Mouse (Mus musculus) midbrain, embryonic 13.5 days (tissue): Measurements from ENCODE around the gene Gcc1. TPM values are rescaled to one million over a fixed set of nuclear protein-coding genes. Genes with fewer than 3 reads are reported as not detected.

Experiments used
- ATAC-seq: fragments of 200-750 bp; cut with Nextera tagmentation; 2 replicates; pipeline ENCODE4 v1.8.0; 2017; ENCODE audit warnings: mild to moderate bottlenecking, moderate TSS enrichment, moderate library complexity
- H3K27ac ChIP-seq: fragments of 300-500 bp; sonication (generic); 2 replicates; pipeline ENCODE4 v1.5.1; 2015; ENCODE audit warnings: inconsistent platforms, mild to moderate bottlenecking, moderate library complexity
- H3K27me3 ChIP-seq: fragments of 300-500 bp; sonication (generic); 2 replicates; pipeline ENCODE4 v1.6.1; 2015; ENCODE audit warnings: mild to moderate bottlenecking, inconsistent platforms
- H3K36me3 ChIP-seq: fragments of 300-500 bp; sonication (generic); 2 replicates; pipeline ENCODE4 v1.6.1; 2015; ENCODE audit warnings: mild to moderate bottlenecking, inconsistent platforms
- H3K4me1 ChIP-seq: fragments of 300-500 bp; sonication (generic); replicated peaks from 2 replicates; pipeline ENCODE4 v1.6.1; 2015; ENCODE audit warnings: inconsistent platforms
- H3K4me2 ChIP-seq: fragments of 300-500 bp; sonication (generic); replicated peaks from 2 replicates; pipeline ENCODE4 v1.6.1; 2015; ENCODE audit warnings: moderate library complexity, mild to moderate bottlenecking, inconsistent platforms
- H3K4me3 ChIP-seq: fragments of 300-500 bp; sonication (generic); replicated peaks from 2 replicates; pipeline ENCODE4 v1.5.1; 2015; ENCODE audit warnings: mild to moderate bottlenecking, inconsistent platforms
- H3K9ac ChIP-seq: fragments of 300-500 bp; sonication (generic); replicated peaks from 2 replicates; pipeline ENCODE4 v1.6.1; 2015; ENCODE audit warnings: mild to moderate bottlenecking, inconsistent platforms
- H3K9me3 ChIP-seq: fragments of 300-500 bp; sonication (generic); 2 replicates; pipeline ENCODE4 v1.6.1; 2016; ENCODE audit warnings: mild to moderate bottlenecking, inconsistent platforms
- WGBS: fragments of 180-500 bp; shearing (Covaris S2); methylation state at CpG from one replicate; pipeline ENCODE4 v1.1.7; 2015; 5-methylcytosine and 5-hydroxymethylcytosine counted together
- polyA plus RNA-seq: library from polyadenylated mRNA; unstranded; fragments of >200 nt; fragmentation: Nextera tagmentation; extraction: Ambion mirVana; gene quantifications from 2 replicates; pipeline ENCODE4 v1.2.1, GENCODE M21; 2015

Gcc1 gene
- 13.2 and 14.2 TPM in 2 replicates for polyA plus RNA-seq

DNA sequence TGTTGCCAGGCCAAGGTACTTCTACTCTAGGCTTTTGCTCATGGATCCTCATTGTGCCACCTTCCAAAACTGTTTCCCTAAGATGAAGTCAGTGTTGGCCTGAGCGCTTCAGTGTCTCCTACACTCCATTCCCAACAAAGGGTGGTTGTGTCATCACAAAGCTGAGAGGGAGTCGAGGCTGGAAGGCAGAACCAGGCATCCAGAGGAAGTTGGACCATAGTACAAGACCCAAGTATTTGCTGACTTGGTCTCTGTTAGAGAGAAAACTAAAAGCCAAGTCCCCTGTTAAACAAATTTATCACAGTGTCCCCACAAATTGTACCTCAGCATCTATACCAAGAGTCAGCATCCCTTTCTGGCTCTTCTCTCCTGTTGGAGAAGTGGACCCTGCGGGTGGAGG lies at the start of gene Gcc1:
Gene Gcc1, minus strand, starts transcription at position 101 of the 400 bp plus-strand sequence.
- H3K4me2 ChIP-seq, result no peak within 1 kb of the TSS
- H3K4me3 ChIP-seq, result no peak within 1 kb of the TSS
- no peaks in the 10 kb centered on the region for H3K9me3 ChIP-seq
- ATAC-seq, result no peak
- H3K4me1 ChIP-seq, result peaks cover 21% of the 10 kb centered on the region
- H3K27ac ChIP-seq, result no peak within 1 kb of the TSS
- no peaks in the 10 kb centered on the region for H3K27me3 ChIP-seq
- H3K36me3 ChIP-seq, result peaks cover 24% of the 10 kb centered on the region
- 88% methylated on average over 3 of the region's 3 CpGs for WGBS
- no peak within 1 kb of the TSS for H3K9ac ChIP-seq

DNA sequence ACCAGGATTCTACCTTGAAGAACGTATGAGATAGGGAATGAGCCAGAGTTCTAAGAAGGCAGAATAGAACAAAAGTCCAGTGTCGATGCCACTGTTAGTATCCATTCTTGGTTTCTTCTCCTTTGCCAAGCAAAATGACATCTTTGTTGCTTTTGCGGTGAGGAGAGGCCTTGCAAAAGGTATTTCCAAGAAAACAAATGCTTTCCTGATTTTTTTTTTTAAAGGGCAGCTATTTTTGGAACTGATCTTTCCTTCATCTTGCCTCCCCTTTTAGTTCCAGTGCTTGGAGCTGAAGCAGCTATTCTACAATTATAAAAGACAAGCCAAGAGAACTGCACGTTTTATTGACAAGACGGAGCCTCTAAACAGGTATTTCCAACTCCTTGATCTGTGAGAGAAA lies 46.6 kb upstream of the Gcc1 start, which contains the start of gene Snd1:
Gene Snd1, plus strand, starts transcription at position 301 of the 400 bp plus-strand sequence.
- H3K4me2 ChIP-seq, result no peak within 1 kb of the TSS
- H3K27me3 ChIP-seq, result no peaks in the 10 kb centered on the region
- no peaks in the 10 kb centered on the region for H3K36me3 ChIP-seq
- no peaks in the 10 kb centered on the region for H3K9me3 ChIP-seq
- H3K4me3 ChIP-seq, result no peak within 1 kb of the TSS
- no peak for ATAC-seq
- no peak within 1 kb of the TSS for H3K9ac ChIP-seq
- peaks cover 6% of the 10 kb centered on the region for H3K4me1 ChIP-seq
- 85% methylated on average over 5 of the region's 5 CpGs for WGBS
- no peak within 1 kb of the TSS for H3K27ac ChIP-seq

DNA sequence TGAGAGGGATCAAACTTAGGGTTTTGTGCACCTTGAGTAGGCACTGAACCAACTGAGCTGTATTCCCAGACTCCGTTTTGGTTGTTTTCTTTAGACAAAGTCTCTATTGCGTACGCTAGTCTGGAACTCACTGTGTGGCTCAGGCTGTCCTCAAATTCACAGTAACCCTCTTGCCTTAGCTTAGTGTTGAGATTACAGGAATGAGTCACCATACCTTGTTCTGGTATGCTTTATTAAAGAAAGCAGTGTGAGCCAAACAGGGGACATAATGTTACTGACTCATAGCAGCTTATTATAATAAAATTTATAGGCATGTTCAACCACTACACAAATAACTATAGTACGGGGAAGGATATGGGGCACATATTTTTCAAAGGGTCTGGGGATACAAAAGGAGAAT lies 46.0 kb upstream of the Gcc1 start:
- Histone ChIP-seq H3K27ac (no peak overlapping the region), H3K4me1 (peaks cover 3% of the 10 kb centered on the region), H3K4me3 (no peak overlapping the region), H3K9me3 (no peaks in the 10 kb centered on the region), H3K9ac (no peak overlapping the region), H3K4me2 (no peak overlapping the region), H3K36me3 (no peaks in the 10 kb centered on the region), H3K27me3 (no peaks in the 10 kb centered on the region)
- 89% methylated on average over 4 of the region's 4 CpGs for WGBS
- no peak for ATAC-seq

DNA sequence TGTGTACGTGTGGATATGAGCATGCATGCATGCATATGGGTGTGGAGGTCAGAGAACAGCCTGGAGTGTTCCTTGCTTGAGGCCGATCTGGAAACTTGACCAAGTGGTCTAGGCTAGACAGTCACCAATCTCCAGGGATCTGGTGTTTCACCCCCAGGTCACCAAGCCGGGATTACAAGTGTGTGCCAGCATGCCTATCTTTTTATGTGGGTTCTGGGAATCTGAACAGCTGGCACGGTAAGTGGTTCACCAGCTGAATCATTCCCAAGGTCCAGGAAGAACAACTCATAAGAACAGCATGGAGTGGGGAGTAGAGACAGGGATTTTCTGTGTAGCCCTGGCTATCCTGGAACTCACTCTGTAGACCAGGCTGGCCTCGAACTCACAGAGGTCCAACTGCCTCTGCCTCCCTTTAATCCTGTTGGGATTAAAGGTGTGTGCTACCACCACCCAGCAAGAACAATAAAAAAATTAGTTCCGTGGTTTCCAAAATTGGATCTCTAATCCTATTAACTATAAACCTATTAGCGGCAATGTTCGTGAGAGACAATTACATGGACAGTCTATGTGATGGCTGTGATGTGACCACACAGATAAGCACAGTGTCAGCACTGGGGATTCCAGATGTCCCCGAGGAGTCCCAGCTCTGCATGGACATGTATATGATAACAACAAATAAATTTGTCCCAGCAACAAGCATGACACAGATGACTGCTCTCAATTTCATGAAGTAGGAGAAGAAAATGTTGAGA lies 43.3 kb upstream of the Gcc1 start:
- Histone ChIP-seq H3K9ac (no peak overlapping the region), H3K9me3 (no peaks in the 10 kb centered on the region), H3K27ac (no peak overlapping the region), H3K4me3 (no peak overlapping the region), H3K27me3 (no peaks in the 10 kb centered on the region), H3K4me2 (no peak overlapping the region), H3K4me1 (no peaks in the 10 kb centered on the region), H3K36me3 (no peaks in the 10 kb centered on the region)
- 81% methylated on average over 9 of the region's 9 CpGs for WGBS
- no peak for ATAC-seq

DNA sequence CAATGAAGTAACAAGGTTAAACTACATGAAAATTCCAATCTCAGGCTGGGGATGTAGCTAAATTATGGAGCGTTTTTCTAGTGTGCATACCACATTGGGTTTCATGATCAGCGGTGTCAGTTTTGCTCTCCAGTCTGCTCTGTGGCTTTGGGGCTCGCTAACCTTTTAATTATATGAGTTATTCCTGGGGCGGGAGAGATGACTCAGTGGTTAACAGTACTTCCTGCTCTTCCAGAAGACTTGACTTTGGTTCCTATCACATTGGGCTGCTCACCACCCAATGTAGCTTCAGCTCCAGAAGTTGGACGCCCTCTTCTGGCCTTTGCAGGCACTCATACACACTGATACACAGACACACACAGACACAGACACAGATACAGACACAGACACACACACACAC lies 42.4 kb upstream of the Gcc1 start:
- no peak overlapping the region for H3K9ac ChIP-seq
- H3K36me3 ChIP-seq, result no peaks in the 10 kb centered on the region
- H3K4me3 ChIP-seq, result no peak overlapping the region
- H3K4me2 ChIP-seq, result no peak overlapping the region
- 79% methylated on average over 5 of the region's 5 CpGs for WGBS
- no peaks in the 10 kb centered on the region for H3K4me1 ChIP-seq
- no peak for ATAC-seq
- H3K9me3 ChIP-seq, result no peaks in the 10 kb centered on the region
- H3K27ac ChIP-seq, result no peak overlapping the region
- H3K27me3 ChIP-seq, result no peaks in the 10 kb centered on the region

DNA sequence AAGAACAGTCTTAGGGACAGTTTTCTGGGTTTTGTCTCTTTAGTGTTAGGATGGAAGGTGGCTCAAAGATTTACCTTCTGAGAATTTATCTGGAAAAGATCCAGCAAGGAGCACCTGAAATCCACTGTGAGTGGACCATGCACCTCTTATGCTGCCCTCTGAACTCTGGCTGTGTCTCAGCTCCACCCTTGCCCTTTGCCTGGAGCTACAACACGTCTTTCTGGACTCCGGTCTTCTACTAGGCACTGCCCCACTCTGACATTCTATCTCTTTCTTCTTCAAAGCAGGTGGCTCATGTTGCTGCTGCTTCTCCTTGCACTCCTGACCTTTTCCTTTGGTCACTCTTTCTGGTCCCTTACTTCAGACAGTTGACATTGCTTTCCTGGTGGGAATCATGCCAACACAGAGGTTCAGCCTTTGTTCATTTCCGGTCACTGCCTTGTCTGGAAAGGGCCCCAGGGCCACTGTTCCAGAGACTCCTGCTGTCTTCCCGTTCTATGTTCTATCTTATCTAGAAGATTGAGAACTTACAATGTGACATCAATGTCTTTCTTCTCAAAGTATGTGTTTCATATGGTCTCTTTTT lies 41.9 kb upstream of the Gcc1 start:
- 76% methylated on average over 4 of the region's 4 CpGs for WGBS
- no peak for ATAC-seq
- no peaks in the 10 kb centered on the region for H3K9me3 ChIP-seq
- no peak overlapping the region for H3K9ac ChIP-seq
- no peaks in the 10 kb centered on the region for H3K27me3 ChIP-seq
- no peaks in the 10 kb centered on the region for H3K4me1 ChIP-seq
- H3K4me2 ChIP-seq, result no peak overlapping the region
- H3K27ac ChIP-seq, result no peak overlapping the region
- no peaks in the 10 kb centered on the region for H3K36me3 ChIP-seq
- no peak overlapping the region for H3K4me3 ChIP-seq

DNA sequence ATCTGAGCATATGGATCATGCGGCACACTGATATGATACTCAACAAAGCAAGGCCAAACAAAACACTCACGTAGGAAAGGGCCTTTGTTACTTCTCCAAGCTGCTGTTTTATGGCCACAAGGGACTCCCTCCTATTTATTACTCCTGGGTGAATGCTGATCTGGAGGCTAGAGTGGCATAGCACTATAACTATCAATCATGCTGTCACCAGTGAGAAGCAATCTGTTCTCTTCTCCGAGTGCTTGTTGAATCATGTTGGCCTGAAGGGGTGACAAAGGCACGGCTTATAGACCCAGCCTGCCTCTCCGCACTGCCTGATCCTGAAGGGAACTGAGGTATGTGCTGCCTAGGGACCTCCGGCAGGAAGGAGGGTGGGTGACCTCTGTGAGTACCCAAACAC lies 36.4 kb upstream of the Gcc1 start:
- WGBS, result 71% methylated on average over 6 of the region's 6 CpGs
- no peak overlapping the region for H3K4me3 ChIP-seq

DNA sequence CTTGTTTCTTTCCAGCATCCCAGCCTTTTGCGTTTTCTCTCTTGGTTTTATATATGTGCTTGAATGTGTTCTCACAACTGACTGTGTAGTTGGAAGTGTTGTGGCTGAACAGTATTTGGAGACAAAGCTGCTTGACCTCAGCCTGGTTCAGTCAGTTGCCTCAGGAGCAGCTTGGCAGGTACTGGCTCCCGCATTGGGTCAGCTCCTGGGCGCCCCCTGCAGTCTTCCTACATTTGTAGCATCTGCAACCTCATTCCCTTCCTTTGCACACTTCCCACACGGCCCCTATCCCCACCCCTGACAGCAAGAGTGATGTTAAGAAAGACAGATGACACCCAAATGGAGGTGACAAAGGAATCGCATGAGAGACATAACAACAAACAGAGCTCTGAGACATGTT lies 32.3 kb upstream of the Gcc1 start:
- Histone ChIP-seq H3K36me3 (no peaks in the 10 kb centered on the region), H3K27ac (no peak overlapping the region), H3K4me1 (no peaks in the 10 kb centered on the region), H3K27me3 (no peaks in the 10 kb centered on the region), H3K9me3 (no peaks in the 10 kb centered on the region), H3K4me2 (no peak overlapping the region), H3K4me3 (no peak overlapping the region), H3K9ac (no peak overlapping the region)
- 9% methylated on average over 5 of the region's 5 CpGs for WGBS
- no peak for ATAC-seq

More for the DNA sequence above, 36.4 kb upstream of the Gcc1 start:
- no peak for ATAC-seq
- Histone ChIP-seq H3K36me3 (no peaks in the 10 kb centered on the region), H3K4me2 (no peak overlapping the region), H3K27me3 (no peaks in the 10 kb centered on the region), H3K27ac (no peak overlapping the region), H3K4me1 (no peaks in the 10 kb centered on the region), H3K9me3 (no peaks in the 10 kb centered on the region), H3K9ac (no peak overlapping the region)

DNA sequence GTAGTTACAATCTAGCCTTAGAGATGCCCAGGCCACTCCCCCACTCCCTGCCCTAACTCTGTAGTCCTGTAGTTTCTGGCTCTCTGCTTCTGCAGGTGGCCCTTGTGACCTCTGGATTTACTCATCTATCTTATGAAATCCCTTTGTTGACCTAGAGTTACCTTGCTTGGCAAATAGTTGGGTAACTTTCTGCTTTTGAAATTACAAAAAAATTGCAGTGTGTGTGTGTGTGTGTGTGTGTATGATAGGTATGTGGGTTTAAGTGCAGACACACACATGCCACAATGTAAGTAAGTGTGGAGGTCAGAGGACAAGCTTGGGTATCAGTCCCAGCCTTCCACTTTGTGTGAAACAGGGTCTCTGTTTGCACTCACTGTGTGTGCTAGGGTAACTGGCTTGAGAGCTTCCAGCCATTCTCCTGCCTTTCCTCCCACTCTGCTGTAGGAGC lies 31.1 kb upstream of the Gcc1 start:
- H3K4me3 ChIP-seq, result no peak overlapping the region
- no peaks in the 10 kb centered on the region for H3K9me3 ChIP-seq
- no peaks in the 10 kb centered on the region for H3K27me3 ChIP-seq
- H3K27ac ChIP-seq, result no peak overlapping the region
- H3K4me1 ChIP-seq, result no peaks in the 10 kb centered on the region
- H3K9ac ChIP-seq, result no peak overlapping the region
- H3K4me2 ChIP-seq, result no peak overlapping the region
- H3K36me3 ChIP-seq, result no peaks in the 10 kb centered on the region
- no peak for ATAC-seq

DNA sequence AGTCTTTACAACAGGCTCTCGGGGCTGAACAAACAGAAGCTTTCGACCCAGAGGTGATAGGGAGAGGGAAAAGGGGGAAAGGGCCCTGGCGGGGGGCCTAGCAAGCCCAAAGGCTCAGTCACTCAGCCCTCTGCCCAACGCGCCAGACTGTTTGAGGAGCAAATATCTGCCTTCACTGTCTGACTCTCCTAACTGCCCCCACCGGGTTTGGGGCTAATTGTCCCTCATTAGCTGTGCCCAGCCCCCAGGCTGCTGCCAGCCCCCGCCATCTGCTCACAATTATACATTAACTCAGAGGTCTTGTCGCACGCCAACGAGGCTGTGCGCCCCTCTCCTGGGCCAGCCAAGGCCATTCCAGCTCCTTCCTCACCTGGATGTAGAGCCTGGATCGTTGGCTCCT lies 22.8 kb upstream of the Gcc1 start:
- H3K9me3 ChIP-seq, result no peaks in the 10 kb centered on the region
- H3K36me3 ChIP-seq, result no peaks in the 10 kb centered on the region
- no peak for ATAC-seq
- 3% methylated on average over 12 of the region's 12 CpGs for WGBS
- H3K9ac ChIP-seq, result no peak overlapping the region
- 0 out of 2 replicates have a peak, but pooled peaks cover 4% of the 10 kb centered on the region for H3K4me1 ChIP-seq
- no peak overlapping the region for H3K4me2 ChIP-seq
- no peak overlapping the region for H3K27ac ChIP-seq
- peaks cover 42% of the 10 kb centered on the region for H3K27me3 ChIP-seq
- no peak overlapping the region for H3K4me3 ChIP-seq

DNA sequence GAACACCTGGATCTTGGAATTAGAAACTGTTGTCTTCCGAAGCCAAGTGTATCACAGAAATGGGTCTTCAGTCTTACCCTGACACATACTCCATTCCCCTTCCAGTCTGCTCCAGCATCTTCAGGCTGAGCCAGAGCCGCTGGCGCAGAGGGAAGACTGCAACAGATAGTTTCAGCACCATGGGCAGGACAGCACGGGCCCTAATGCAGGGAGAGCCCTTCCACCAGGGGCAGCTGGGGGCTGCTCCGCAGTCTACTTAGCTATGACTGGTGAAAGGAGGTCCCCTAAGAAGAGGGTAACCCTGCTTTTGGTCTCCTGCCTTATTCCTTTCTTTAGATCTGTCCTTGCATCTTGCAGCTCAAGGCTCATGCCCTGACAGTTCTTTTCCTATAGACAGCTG lies 22.3 kb upstream of the Gcc1 start:
- Histone ChIP-seq H3K4me3 (no peak overlapping the region), H3K4me1 (0 out of 2 replicates have a peak, but pooled peaks cover 4% of the 10 kb centered on the region), H3K27me3 (peaks cover 42% of the 10 kb centered on the region), H3K9ac (no peak overlapping the region), H3K36me3 (no peaks in the 10 kb centered on the region), H3K4me2 (no peak overlapping the region), H3K27ac (no peak overlapping the region), H3K9me3 (no peaks in the 10 kb centered on the region)
- WGBS, result 11% methylated on average over 5 of the region's 5 CpGs
- no peak for ATAC-seq

DNA sequence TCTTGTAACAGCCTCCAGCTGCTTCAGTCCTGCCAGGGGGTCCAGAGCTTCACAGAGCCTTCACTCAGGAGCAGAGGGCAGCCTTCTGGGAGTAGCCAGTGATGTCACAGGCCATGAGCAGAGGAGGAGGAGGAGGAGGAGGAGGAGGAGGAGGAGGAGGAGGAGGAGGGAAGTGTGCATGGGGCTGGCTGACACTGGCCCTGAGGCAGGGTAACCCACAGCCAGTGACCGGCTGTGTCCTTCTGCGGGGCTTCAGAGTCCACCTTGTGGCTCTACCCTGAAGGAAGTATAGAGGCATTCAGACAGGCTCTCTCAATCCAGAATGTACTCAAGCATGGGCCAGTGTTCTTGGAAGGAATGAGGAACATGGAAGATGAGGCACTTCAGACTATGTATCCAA lies 21.1 kb upstream of the Gcc1 start, which contains the start of gene Pax4:
Gene Pax4, minus strand, starts transcription at position 101 of the 400 bp plus-strand sequence.
- Histone ChIP-seq H3K27me3 (peaks cover 42% of the 10 kb centered on the region), H3K9me3 (no peaks in the 10 kb centered on the region), H3K4me3 (no peak within 1 kb of the TSS), H3K4me2 (no peak within 1 kb of the TSS), H3K27ac (no peak within 1 kb of the TSS), H3K9ac (no peak within 1 kb of the TSS), H3K36me3 (no peaks in the 10 kb centered on the region), H3K4me1 (0 out of 2 replicates have a peak, but pooled peaks cover 4% of the 10 kb centered on the region)
- WGBS, result 85% methylated on average over 2 of the region's 2 CpGs
- ATAC-seq, result no peak
